Mouse (Mus musculus) WW6 (cell line): ENCODE data around the gene Oas1h.
A peak's percentile ranks its signal among the peaks of the same experiment; 100 is the strongest.
"Not testable (repeated sequence)": the region's sequence is repeated elsewhere in the genome, so short reads cannot be mapped to it uniquely, and the experiment has no call there.

ENCODE experiments used
- DNase-seq: peaks from one replicate; pipeline ENCODE4 v3.0.0-alpha.2; 2013; ENCODE audit warnings: low read depth, low spot score

The Oas1h gene

GRCm38 (mm10) chr5:120861121-120861520 lies at the start of gene Oas1h:
Gene Oas1h, plus strand, starts transcription at chr5:120861421.
- DNase-seq: no peak

GRCm38 (mm10) chr5:120811951-120812819 lies 49.0 kb upstream of the Oas1h start, which contains the start of gene Oas1c:
Gene Oas1c, minus strand, starts transcription at chr5:120812514.
- peak; percentile 61 for DNase-seq

DNA sequence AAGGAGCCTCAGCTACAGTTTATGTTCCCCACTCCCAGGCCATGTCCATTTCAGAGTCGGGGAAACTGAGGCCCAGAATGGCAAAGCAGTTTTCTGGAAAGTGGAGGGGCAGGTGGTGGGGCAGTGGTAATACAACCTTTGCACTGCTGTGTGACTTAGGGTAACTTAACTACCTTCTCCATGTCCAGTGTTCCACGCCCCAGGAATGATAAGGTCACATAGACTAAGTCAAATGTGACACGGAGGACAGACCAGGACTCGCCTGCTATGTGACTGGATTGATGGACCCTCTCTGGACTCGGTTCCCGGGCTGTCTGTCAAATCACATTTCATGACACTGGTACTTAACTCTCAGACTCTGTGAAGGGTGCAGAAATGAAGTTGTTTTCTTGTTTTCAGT lies 48.2 kb upstream of the Oas1h start:
- no peak for DNase-seq

DNA sequence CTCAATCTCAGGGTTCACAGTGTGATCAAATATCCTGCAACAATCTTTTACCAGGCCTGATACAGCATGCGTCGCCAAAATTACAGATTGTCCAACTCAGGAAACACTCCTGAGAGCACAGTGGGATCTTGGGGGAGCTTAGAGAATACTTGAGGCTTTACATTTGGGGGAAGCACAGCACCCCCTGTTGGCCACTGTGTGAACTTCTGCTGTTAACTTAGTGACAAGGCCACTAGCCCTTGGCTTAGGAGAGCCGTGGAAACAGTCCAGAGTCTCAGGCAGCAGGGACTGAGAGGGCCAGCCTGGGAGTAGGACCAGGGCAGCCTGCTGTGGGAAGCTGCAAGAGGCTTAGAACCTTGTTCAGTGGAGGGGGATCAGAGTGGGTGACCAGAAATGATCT lies 45.3 kb upstream of the Oas1h start:
- peak; percentile 29 for DNase-seq

GRCm38 (mm10) chr5:120818999-120819398 lies 42.2 kb upstream of the Oas1h start:
- DNase-seq: no peak

DNA sequence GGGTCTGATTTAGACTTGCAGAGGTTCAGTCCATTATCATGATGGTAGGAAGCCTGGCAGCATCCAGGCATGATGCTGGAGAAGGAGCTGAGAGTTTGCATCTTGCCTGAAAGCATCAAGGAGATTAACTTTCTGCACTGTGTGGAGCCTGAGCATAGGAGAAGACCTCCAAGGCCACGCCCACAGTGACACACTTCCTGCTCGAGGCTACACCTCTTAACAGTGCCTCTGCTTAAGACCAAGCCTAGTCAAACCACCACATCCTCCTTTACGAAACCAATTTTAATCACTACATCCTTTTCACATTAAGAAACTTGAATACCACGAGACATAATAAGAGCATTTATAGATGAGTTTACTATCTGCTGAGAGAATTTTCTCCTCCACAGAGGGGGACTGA lies 30.2 kb upstream of the Oas1h start:
- no peak for DNase-seq

DNA sequence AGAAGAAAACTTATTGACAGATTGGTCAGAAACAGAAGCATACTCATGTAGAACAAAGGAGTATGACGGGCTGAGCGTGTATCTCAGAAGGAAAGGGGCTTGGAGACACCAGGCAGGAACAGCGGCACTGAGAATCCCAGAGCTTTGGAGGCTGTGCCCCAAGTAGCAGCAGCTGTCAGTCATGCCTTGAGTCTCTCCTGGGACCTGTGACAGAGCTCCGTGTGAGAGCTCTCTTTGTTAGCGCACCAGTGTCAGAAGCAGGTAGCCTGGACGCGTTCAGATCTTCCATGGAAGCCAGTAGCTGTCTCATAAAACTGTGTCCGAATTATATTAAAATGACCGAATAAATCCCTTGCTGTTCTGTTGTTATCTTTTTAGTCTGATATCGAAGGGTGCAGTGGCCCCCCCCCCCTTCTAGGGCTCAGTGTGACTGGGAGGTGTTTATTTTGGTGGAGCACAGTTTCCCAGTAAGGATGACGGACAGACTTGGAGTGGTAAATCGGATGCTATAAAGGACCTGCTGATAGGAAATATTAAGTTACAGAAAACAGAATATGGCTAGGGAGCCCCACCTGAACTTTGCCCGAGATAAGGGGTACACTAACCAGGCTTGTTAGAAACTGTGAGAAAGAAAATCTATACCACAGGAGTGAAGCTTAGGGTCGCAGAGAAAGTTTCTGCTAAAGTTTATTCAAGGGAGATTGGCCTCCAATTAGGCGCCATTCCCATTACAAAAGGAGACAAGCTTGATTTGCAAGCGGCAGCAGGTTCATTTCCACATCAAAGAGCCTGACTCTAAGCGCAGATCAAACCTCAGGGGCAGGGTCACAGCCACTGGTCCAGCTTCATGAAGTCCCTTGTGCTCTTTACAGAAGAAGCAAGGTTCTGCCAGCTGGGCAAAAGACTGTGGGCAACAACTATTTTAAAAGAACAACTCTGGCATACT lies 27.6 kb upstream of the Oas1h start:
- peak; percentile 20 for DNase-seq

GRCm38 (mm10) chr5:120836731-120837585 lies 24.3 kb upstream of the Oas1h start:
- DNase-seq: peak; percentile 46

DNA sequence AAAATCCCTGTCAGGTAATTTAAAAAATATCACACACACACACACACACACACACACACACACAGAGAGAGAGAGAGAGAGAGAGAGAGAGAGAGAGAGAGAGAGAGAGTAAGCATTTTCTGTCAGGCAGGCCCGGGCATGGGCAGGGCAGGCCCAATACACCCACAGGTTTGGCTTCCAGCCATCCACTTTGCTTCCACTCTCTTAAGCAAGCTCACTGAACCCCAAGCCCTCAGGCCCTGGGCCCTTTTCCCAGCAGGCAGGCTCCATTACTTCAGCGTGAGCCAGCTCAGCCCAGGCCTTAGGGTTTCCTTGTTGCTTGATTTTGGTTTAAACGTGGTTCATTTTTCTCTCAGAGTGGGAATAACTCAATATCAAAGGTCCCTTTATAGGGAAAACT lies 16.5 kb upstream of the Oas1h start:
- no peak for DNase-seq

DNA sequence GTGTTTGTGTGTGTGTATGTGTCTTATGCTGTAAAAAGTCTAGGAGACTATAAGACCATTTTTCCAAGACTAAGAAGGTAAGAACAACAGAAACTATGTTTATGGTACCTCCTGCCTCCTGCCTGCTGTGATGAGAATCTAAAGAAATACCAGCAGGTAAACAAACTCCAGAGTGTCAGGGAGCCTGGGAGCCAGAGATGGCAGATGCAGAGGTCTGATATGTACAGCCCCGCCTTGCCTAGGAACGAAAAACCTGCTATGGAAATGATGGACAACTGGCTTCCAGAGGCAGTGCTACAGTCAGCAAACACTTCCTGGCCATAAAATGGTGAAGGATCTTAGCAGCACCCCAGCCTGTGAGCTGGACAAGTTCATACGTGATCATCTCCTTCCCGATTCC lies 14.2 kb upstream of the Oas1h start, which contains the start of gene Oas1f:
TSS of gene Oas1f (plus strand) at position 301 of the 400 bp plus-strand sequence.
- no peak for DNase-seq

- peak; percentile 13 for DNase-seq
Observed at GRCm38 (mm10) chr5:120849601-120850136, 11.6 kb upstream of the Oas1h start.

- no peak for DNase-seq
Observed at GRCm38 (mm10) chr5:120859241-120859640, 2.0 kb upstream of the Oas1h start.

DNA sequence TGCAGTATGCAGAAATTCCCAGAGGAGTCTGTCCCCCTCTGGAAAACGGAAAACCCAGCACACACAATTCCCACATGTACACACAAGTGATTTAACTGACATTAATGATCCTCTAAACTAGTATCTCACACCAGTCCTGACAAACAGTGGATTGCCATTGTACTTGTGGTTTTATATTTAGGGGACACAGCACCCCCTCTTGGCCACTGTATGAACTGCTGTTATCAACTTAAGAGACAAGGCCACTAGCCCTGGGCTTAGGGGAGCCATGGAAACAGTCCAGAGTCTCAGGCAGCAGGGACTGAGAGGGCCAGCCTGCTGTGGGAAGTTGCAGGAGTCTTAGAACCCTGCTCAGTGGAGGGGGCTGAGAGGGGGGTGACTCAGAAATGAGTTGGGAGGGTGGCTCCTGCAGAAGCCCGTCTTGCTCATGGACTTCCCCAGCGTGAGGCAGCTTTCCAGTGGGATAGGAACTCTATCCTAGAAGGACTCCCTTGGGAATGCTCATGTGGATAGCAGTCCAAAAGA lies 4.2 kb downstream of the Oas1h start:
- DNase-seq: peak; percentile 28

DNA sequence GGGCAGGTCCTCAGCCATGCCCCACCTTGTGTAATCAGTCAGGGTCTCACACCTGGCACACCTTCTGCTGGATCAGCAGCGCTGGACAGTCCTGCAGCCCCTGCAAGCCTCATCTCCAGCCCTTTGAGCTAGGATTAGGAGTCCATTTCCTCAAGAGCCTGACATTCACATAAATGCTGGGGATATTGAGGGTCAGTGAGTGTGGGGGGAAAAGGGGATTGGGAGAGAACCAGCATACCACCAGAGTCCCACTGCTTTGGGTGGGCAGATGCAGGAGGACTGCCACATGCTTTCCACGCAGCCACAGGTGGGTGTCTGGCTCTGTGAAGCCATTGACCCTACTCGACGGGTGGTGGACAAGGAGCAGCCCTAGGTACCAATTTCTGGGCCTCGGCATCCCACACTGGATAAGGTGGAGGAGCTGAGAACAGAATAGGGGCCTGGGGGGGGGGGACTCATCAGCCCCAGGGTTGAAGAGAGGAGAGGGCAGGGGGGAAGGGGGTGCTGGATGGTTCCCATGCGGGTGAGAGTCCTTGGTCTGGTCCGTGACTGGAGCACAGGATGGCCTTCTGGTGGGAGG lies 8.3 kb downstream of the Oas1h start:
- DNase-seq: no peak

DNA sequence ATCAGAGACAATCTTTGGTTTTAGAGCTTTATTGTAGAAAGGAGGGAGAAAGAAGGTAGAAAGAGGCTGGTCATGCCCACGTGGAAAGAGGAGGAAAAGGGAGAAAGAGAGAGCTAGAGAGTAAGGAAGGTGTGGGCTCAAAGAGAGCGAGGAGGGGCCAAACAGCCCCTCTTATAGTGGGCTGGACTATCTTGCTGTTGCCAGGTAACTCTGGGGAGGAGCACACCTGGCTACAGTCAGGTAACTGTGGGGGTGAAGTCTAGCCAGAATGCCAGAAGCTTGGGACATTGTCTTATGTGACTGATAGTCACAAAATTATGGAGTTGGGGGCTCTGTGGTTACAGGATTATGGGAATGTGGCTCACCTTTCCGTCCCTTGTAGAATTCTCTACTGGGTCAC lies 8.9 kb downstream of the Oas1h start:
- no peak for DNase-seq

- DNase-seq: no peak
Observed at GRCm38 (mm10) chr5:120870782-120871181, 9.6 kb downstream of the Oas1h start.

DNA sequence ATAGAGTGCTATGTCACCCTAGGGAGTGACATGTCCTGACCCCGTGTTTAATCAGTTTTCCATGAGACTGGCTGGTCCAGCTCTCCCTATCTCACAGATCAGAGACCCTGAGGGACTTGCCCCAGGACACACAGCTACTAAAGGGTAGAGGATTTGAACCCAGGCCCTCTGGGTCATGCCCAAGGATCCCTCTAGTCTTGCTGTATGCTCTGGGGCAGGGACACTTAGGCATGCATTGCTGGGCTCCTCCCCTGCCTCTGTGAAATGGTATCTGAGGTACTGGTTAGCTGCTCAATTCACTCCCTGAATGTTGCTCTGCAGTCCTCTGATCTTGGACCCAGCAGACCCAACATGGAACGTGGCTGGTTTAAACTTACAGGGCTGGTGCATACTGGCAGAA lies 10.2 kb downstream of the Oas1h start:
- DNase-seq: no peak

GRCm38 (mm10) chr5:120876839-120877238 lies 15.6 kb downstream of the Oas1h start:
- DNase-seq: not testable (repeated sequence)

GRCm38 (mm10) chr5:120877407-120877806 lies 16.2 kb downstream of the Oas1h start:
- DNase-seq: not testable (repeated sequence)

DNA sequence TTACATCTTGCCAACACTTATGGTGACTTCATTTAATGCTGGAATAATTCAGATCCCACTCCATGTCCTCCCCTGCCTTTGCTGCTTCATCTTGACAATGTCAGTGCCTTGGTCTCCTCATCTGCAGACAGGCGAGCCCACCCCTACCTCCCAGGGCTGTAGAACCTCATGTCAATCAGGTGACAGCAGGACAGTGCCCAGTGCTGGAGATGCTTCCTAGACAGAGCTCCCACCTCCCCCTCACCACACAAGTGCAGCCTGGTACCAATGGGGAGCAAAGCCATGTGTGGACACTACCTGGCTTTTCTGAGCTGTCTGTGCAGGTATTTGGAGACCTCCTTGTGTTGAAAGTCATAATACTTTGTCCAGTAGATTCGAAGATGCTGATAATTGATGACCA lies 17.6 kb downstream of the Oas1h start:
- not testable (repeated sequence) for DNase-seq
